Mouse (Mus musculus): ENCODE measurements around the gene Myo1c. TPM values are rescaled to one million over a fixed set of nuclear protein-coding genes. Genes with fewer than 3 reads are reported as not detected.
"Not testable (repeated sequence)": the region's sequence is repeated elsewhere in the genome, so short reads cannot be mapped to it uniquely, and the experiment has no call there.

The Myo1c gene
- polyA plus RNA-seq, 1 experiment = 37.4 TPM

GRCm38 (mm10) chr11:75693570-75693969 is 43.3 kb downstream of the Myo1c start:
- no peak for DNase-seq (ENCODE audit: low read depth, low spot score)
- WGBS = 86% methylated on average over 5 of the region's 5 CpGs

DNA sequence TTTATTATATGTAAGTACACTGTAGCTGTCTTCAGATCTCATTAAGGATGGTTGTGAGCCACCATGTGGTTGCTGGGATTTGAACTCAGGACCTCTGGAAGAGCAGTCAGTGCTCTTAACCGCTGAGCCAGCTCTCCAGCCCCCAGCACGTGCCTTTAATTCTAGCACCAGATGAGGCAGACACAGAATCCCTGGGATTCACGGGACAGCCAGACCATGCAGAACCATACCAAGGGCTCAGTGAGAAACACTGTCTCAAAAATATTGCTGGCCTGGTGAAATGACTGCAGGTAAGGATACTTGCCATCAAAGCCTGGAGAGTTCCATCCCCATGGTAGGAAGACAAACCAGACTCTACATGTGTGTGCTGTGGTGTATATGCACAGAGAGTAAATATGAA is 47.2 kb downstream of the Myo1c start:
- not testable (repeated sequence) for DNase-seq (ENCODE audit: low read depth, low spot score)
- 93% methylated on average over 3 of the region's 3 CpGs for WGBS

DNA sequence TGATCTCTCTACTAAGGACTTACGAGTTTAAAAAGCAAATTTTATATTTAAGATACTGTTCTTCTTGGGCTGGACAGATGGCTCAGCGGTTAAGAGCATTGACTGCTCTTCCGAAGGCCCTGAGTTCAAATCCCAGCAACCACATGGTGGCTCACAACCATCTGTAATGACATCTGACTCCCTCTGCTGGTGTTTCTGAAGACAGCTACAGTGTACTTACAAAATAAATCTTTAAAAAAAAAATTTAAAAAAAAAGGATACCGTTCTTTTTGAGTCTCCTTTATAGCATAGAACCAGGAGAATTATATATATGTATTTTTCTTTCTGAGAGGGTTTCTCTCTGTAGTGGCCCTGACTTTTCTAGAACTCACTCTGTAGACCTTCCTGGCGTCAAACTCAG is 50.3 kb downstream of the Myo1c start:
- whole genome bisulfite sequencing = 95% methylated on average over 5 of the region's 5 CpGs
- DNase-seq (ENCODE audit: low read depth, low spot score) = no peak

DNA sequence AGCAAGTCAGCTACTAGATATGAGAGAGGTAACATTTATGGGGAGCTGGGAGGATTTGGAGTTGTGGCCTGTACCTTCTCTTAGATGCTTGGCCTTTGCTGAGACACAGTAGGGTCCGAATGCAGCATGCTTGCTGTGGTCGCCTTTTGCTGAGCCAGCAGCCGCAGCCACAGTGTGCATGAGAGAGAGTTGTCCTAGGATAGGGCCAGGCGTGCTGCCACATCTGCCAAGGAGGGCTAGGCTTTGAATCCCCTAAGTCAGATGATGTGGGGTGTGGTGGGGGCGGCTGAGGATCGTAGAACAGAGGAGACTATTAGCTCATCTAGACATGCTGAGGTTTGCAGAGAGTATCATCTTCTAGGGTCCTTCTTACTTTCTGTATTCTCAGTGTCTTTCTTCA is 52.5 kb downstream of the Myo1c start:
- DNase-seq (ENCODE audit: low read depth, low spot score) = no peak
- WGBS = 94% methylated on average over 6 of the region's 6 CpGs

DNA sequence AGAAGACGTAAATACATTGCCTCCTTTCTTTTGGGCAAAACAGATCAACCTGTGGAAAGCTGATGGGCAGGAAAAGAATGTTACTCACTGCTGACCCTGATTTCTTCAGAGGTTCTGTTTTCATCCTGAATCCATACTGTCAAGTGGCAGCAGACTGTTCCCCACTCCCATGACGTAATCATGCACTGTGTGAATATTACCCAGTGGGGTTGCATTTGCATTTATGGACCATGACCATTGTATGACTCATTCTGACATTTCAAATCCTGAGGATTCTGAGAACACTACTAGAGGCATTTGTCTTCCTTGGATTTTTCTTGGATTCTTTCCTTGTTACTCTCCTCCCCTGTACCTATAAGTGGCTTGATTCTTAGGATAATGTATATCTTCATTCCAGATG is 53.4 kb downstream of the Myo1c start:
- no peak for DNase-seq (ENCODE audit: low read depth, low spot score)
- WGBS = 98% methylated on average over 2 of the region's 2 CpGs

DNA sequence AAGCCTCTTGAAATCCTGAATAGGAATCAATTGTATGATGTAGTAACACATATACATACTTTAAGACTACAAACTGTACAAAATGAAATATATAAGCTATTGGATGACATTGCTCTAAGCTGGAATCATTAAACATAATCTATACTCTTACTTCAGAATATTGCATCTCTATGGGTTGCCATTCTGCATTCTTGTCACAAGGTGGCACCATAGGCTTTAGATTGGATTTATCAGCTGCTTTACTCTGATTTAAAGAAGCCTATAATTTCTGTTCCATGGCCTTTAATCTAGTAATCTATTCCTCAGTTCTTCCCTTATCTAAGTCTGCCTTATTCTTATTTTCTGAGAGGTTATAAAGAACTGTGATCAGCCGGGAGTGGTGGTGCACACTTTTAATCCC is 63.6 kb downstream of the Myo1c start:
- DNase-seq (ENCODE audit: low read depth, low spot score) = no peak
- 94% methylated on average over 1 of the region's 1 CpGs for WGBS

GRCm38 (mm10) chr11:75715556-75715955 is 65.3 kb downstream of the Myo1c start:
- whole genome bisulfite sequencing = 60% methylated on average over 12 of the region's 12 CpGs
- DNase-seq (ENCODE audit: low read depth, low spot score) = no peak

DNA sequence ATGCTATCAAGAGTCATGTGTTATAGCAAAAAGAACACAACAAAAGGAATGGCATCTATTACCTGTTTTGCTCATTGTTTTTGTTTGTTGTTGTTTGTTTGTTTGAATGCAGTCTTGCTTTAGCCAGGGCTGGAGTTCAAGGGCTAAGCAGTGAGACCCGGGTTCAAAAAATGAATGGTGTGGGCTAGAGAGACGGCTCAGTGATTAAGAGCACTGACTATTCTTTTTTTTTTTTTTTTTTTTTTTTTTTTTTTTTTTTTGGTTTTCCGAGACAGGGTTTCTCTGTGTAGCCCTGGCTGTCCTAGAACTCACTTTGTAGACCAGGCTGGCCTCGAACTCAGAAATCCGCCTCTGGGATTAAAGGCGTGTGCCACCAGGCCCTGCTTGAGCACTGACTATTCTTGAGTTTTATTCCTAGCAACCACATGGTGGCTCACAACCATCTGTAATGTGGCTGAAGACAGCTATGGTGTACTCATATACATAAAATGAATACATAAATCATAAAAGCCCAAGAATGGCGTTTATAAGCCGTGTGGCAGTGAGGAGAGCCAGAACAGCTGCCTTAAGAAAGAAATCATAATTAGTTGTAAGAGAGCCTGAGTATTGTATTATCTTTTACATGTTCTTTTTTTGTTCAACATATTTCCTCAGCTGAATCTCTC is 66.5 kb downstream of the Myo1c start:
- no peak for DNase-seq (ENCODE audit: low read depth, low spot score)
- 70% methylated on average over 8 of the region's 8 CpGs for WGBS

DNA sequence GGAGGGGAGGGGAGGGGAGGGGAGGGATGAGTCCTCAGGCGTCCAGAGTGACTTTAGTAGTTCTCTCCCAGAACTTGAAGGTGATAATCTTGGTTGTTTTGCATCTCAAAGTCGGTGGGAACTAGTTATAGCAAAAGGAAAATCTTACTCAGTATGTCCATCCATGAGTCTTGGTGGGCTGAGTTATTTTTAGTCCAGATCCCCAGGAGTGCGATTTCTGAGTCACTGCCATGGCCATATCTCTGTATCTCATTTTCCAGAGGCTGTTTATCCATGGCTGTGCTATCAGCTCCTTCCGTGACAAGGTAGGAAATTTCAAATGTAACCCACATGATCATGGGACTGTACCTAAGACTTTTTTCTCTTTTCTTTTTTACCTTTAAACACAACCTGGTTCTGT is 72.0 kb downstream of the Myo1c start:
- 56% methylated on average over 4 of the region's 4 CpGs for WGBS
- no peak for DNase-seq (ENCODE audit: low read depth, low spot score)

Other genes starting within 250 kb of the Myo1c start
- gene Serpinf1, start 227.8 kb upstream of the Myo1c start, polyA plus RNA-seq (2012; rRNA removed) = 12.0 and 12.7 TPM in 2 replicates
- 2.8 and 3.8 TPM in 2 replicates for gene Serpinf2, start 210.9 kb upstream of the Myo1c start, polyA plus RNA-seq (2012; rRNA removed)
- 9.4 and 10.8 TPM in 2 replicates for gene Wdr81, start 195.8 kb upstream of the Myo1c start, polyA plus RNA-seq (2012; rRNA removed)
- gene Tlcd2, start 188.8 kb upstream of the Myo1c start, polyA plus RNA-seq (2012; rRNA removed) = 20.6 and 48.3 TPM in 2 replicates
- gene Prpf8, start 163.7 kb upstream of the Myo1c start, polyA plus RNA-seq (2012; rRNA removed) = 51.2 and 77.9 TPM in 2 replicates
- 8.9 and 11.3 TPM in 2 replicates for gene Rilp, start 140.4 kb upstream of the Myo1c start, polyA plus RNA-seq (2012; rRNA removed)
- 3.8 and 5.9 TPM in 2 replicates for gene Scarf1, start 137.0 kb upstream of the Myo1c start, polyA plus RNA-seq (2012; rRNA removed)
- gene Slc43a2, start 118.8 kb upstream of the Myo1c start, polyA plus RNA-seq (2012; rRNA removed) = 122 and 330 TPM in 2 replicates
- 168 and 190 TPM in 2 replicates for gene Pitpna, start 62.4 kb upstream of the Myo1c start, polyA plus RNA-seq (2012; rRNA removed)
- 28.0 and 39.4 TPM in 2 replicates for gene Inpp5k, start 19.5 kb upstream of the Myo1c start, polyA plus RNA-seq (2012; rRNA removed)
- gene Crk, start 28.8 kb downstream of the Myo1c start, polyA plus RNA-seq (2012; rRNA removed) = 30.5 and 39.8 TPM in 2 replicates
- 162 and 172 TPM in 2 replicates for gene Ywhae, start 82.4 kb downstream of the Myo1c start, polyA plus RNA-seq (2012; rRNA removed)
- gene Doc2b, start 145.5 kb downstream of the Myo1c start, polyA plus RNA-seq (2012; rRNA removed) = 0.26 and 0.31 TPM in 2 replicates